Mouse (Mus musculus) lung, embryonic 16.5 days (tissue): Measurements from ENCODE around the gene Tdp1. TPM values are rescaled to one million over a fixed set of nuclear protein-coding genes. Genes with fewer than 3 reads are reported as not detected.
"Not testable (repeated sequence)": the region's sequence is repeated elsewhere in the genome, so short reads cannot be mapped to it uniquely, and the experiment has no call there.

Experiments used
- ATAC-seq: fragments of 200-750 bp; cut with Nextera tagmentation; 2 replicates; pipeline ENCODE4 v1.8.0; 2017; ENCODE audit warnings: low read depth, mild to moderate bottlenecking, moderate library complexity
- H3K27ac ChIP-seq: fragments of 300-500 bp; sonication (generic); 2 replicates; pipeline ENCODE4 v1.5.1; 2014; ENCODE audit warnings: mild to moderate bottlenecking, control low read depth, low read length
- H3K27me3 ChIP-seq: fragments of 300-500 bp; sonication (generic); 2 replicates; pipeline ENCODE4 v1.6.1; 2014; ENCODE audit warnings: low read depth, low read length, mixed read lengths; ENCODE audit not compliant: control insufficient read depth, insufficient read depth
- H3K36me3 ChIP-seq: fragments of 300-500 bp; sonication (generic); 2 replicates; pipeline ENCODE4 v1.6.1; 2014; ENCODE audit warnings: low read length; ENCODE audit not compliant: control insufficient read depth, insufficient read depth
- H3K4me1 ChIP-seq: fragments of 300-500 bp; sonication (generic); replicated peaks from 2 replicates; pipeline ENCODE4 v1.6.1; 2014; ENCODE audit warnings: low read length, mixed read lengths; ENCODE audit not compliant: control insufficient read depth, insufficient read depth
- H3K4me2 ChIP-seq: fragments of 300-500 bp; sonication (generic); 2 replicates; pipeline ENCODE4 v1.6.1; 2014; ENCODE audit warnings: low read depth, low read length, control low read depth
- H3K4me3 ChIP-seq: fragments of 300-500 bp; sonication (generic); 2 replicates; pipeline ENCODE4 v1.5.1; 2014; ENCODE audit warnings: mild to moderate bottlenecking, low read length, control low read depth
- H3K9ac ChIP-seq: fragments of 300-500 bp; sonication (generic); 2 replicates; pipeline ENCODE4 v1.6.1; 2014; ENCODE audit warnings: low read length, control low read depth
- H3K9me3 ChIP-seq: fragments of 300-500 bp; sonication (generic); 2 replicates; pipeline ENCODE4 v1.6.1; 2016; ENCODE audit warnings: low read length; ENCODE audit not compliant: control insufficient read depth
- WGBS: fragments of 180-500 bp; shearing (Covaris S2); extraction: QIAGEN DNeasy Blood & Tissue Kit; methylation state at CpG from one replicate; pipeline ENCODE4 v1.1.7; 2014; 5-methylcytosine and 5-hydroxymethylcytosine counted together
- polyA plus RNA-seq: library from polyadenylated mRNA; unstranded; fragments of >200 nt; fragmentation: Nextera tagmentation; extraction: Ambion mirVana; gene quantifications from 2 replicates; pipeline ENCODE4 v1.2.1, GENCODE M21; 2015

Gene Tdp1
- polyA plus RNA-seq, 1 experiment from 2014 or later = 63.5 TPM

GRCm38 (mm10) chr12:99959930-99960329 is 75.6 kb downstream of the Tdp1 start:
- ATAC-seq = no peak
- Histone ChIP-seq H3K36me3 (no peaks in the 10 kb centered on the region), H3K9ac (no peak overlapping the region), H3K27me3 (peaks cover 19% of the 10 kb centered on the region), H3K9me3 (no peaks in the 10 kb centered on the region), H3K4me3 (no peak overlapping the region), H3K4me1 (peaks cover 16% of the 10 kb centered on the region), H3K4me2 (no peak overlapping the region), H3K27ac (no peak overlapping the region)
- 34% methylated on average over 10 of the region's 10 CpGs for WGBS

DNA sequence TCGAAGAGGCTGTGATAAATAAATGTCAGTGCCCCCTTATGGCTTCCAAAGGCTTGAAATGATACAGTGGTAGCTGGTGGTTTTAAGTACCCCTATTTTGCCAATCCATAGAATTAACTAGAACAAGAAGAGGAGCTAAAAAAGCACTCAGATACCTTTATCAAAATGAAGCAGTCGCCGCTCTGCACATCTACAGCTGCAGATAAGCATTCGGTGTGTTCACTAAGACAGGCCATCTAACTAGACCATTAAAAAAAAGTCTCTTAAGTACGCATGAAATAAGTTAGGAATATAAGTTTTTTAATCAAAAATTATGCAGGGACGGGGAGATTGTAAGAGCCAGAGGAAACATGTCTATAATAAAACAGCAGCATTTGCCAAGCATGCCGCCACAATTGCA is 76.4 kb downstream of the Tdp1 start:
- H3K9ac ChIP-seq = no peak overlapping the region

GRCm38 (mm10) chr12:99964301-99965202 is 80.2 kb downstream of the Tdp1 start, which contains the start of gene Kcnk13:
Kcnk13 (plus strand) TSS chr12:99964499.
- Histone ChIP-seq H3K27ac (no peak within 1 kb of the TSS), H3K4me2 (peak within 1 kb of the TSS; percentile 63), H3K4me1 (peaks cover 17% of the 10 kb centered on the region), H3K9ac (peak within 1 kb of the TSS; percentile 68), H3K9me3 (no peaks in the 10 kb centered on the region), H3K27me3 (peaks cover 48% of the 10 kb centered on the region), H3K4me3 (peak within 1 kb of the TSS; percentile 60), H3K36me3 (no peaks in the 10 kb centered on the region)
- peak; percentile 63 for ATAC-seq
- whole genome bisulfite sequencing = under 1% methylated on average over 39 of the region's 39 CpGs

More for the DNA sequence above, 76.4 kb downstream of the Tdp1 start:
- H3K27ac ChIP-seq = no peak overlapping the region
- no peaks in the 10 kb centered on the region for H3K36me3 ChIP-seq
- peaks cover 20% of the 10 kb centered on the region for H3K4me1 ChIP-seq
- H3K9me3 ChIP-seq = no peaks in the 10 kb centered on the region
- 73% methylated on average over 7 of the region's 7 CpGs for WGBS
- no peak overlapping the region for H3K4me3 ChIP-seq
- no peak overlapping the region for H3K4me2 ChIP-seq
- H3K27me3 ChIP-seq = peaks cover 24% of the 10 kb centered on the region
- ATAC-seq = no peak

- WGBS = under 1% methylated on average over 77 of the region's 77 CpGs
- no peak overlapping the region for H3K27ac ChIP-seq
- H3K4me1 ChIP-seq = peaks cover 17% of the 10 kb centered on the region
- ATAC-seq = peak; percentile 41; the same call in 1 of the 2 replicates
- H3K27me3 ChIP-seq = peaks cover 48% of the 10 kb centered on the region
- H3K36me3 ChIP-seq = no peaks in the 10 kb centered on the region
- peak overlapping the region; percentile 60 for H3K4me3 ChIP-seq
- H3K9me3 ChIP-seq = no peaks in the 10 kb centered on the region
- H3K4me2 ChIP-seq = peak overlapping the region; percentile 63
- H3K9ac ChIP-seq = peak overlapping the region; percentile 68
Observed at GRCm38 (mm10) chr12:99965203-99966115, 81.1 kb downstream of the Tdp1 start.

DNA sequence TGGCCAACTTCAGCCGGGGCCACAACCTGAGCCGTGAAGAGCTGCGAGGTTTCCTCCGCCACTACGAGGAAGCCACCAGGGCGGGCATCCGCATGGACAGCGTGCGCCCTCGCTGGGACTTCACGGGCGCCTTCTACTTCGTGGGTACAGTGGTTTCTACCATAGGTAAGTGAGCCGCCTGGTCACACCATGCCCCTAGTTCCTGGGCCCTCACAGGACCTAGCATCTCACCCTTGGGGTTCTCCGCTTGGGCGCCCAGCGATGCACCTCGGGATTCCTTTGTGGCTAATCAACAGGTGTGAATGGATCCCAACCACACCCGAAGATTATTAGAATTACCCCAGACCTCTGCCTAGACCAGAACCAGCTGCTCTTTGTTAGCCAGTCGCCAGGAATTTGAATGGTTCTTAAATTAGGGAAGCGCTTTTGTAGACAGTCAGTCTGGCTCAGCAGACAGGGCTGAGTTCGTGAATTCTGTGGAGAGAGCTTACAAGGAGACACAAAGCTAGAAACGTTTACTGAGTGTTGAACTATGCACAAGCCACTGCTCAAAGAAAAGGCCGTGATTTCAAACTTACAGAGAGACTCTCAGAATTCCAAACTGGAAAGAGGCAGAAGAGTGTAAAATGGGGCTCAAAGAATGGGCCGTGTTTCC is 81.9 kb downstream of the Tdp1 start:
- 4% methylated on average over 25 of the region's 25 CpGs for WGBS
- peak overlapping the region; percentile 60 for H3K4me3 ChIP-seq
- peak; percentile 9; the same call in 1 of the 2 replicates for ATAC-seq
- H3K4me1 ChIP-seq = peaks cover 17% of the 10 kb centered on the region
- H3K27ac ChIP-seq = peak overlapping the region; percentile 32; the same call in 1 of the 2 replicates
- H3K36me3 ChIP-seq = no peaks in the 10 kb centered on the region
- H3K9me3 ChIP-seq = no peaks in the 10 kb centered on the region
- peak overlapping the region; percentile 68 for H3K9ac ChIP-seq
- peaks cover 48% of the 10 kb centered on the region for H3K27me3 ChIP-seq
- peak overlapping the region; percentile 63 for H3K4me2 ChIP-seq

DNA sequence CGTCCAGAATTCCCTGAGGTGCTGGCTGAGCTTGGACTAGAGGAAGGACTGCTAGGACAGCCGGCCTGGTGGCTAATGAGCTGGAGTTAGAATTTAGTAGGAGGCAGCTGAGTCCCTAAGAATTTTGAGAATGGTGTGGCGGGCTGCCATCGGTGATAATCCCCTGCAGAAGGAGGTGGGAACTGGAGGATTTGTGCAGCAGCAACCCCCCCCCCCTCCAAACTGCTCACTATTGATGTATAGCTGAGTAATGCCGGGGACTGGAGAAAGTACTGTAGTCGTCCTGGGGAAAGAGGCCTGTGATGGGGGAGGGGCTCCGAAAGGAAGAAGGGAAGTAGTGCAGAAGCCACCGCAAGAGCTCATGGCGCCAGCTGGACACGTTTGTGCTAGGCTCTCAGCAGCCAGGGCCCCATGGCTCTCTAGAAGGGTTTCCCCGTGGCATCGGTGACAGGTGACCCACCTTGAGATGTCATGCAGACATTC is 82.6 kb downstream of the Tdp1 start:
- peak overlapping the region; percentile 60 for H3K4me3 ChIP-seq
- peaks cover 17% of the 10 kb centered on the region for H3K4me1 ChIP-seq
- peak overlapping the region; percentile 32; the same call in 1 of the 2 replicates for H3K27ac ChIP-seq
- H3K4me2 ChIP-seq = peak overlapping the region; percentile 63
- no peak overlapping the region for H3K9ac ChIP-seq
- peaks cover 48% of the 10 kb centered on the region for H3K27me3 ChIP-seq
- H3K36me3 ChIP-seq = no peaks in the 10 kb centered on the region
- no peaks in the 10 kb centered on the region for H3K9me3 ChIP-seq
- WGBS = 11% methylated on average over 12 of the region's 12 CpGs
- ATAC-seq = 0 out of 2 replicates have a peak, but pooled peaks have one; percentile 24

DNA sequence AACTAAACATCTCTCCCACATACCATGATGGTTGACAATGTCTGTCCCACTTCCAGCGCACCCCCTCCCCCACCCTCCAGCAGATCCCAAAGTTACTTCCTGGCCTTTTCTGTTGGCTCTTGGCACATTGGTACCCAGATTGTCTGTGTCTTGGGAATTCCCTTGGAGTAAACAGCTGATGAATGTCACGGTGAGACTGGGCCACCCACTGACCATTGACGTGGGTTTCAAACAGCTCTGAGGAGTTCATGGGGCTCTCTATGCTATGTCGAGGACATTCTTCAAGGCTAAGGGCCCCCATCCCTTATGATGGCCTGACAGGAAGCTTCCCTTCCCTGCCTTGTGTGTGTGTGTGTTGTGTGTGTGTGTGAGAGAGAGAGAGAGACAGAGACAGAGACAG is 85.6 kb downstream of the Tdp1 start:
- Histone ChIP-seq H3K4me2 (no peak overlapping the region), H3K27me3 (peaks cover 29% of the 10 kb centered on the region), H3K9ac (no peak overlapping the region), H3K4me3 (no peak overlapping the region), H3K9me3 (no peaks in the 10 kb centered on the region), H3K36me3 (no peaks in the 10 kb centered on the region), H3K27ac (no peak overlapping the region), H3K4me1 (peaks cover 8% of the 10 kb centered on the region)
- 68% methylated on average over 4 of the region's 4 CpGs for WGBS
- no peak for ATAC-seq

- peaks cover 17% of the 10 kb centered on the region for H3K27me3 ChIP-seq
- H3K9me3 ChIP-seq, H3K4me1 ChIP-seq, ATAC-seq, H3K9ac ChIP-seq, H3K36me3 ChIP-seq, H3K27ac ChIP-seq, H3K4me3 ChIP-seq, H3K4me2 ChIP-seq: not testable (repeated sequence)
- WGBS = 64% methylated on average over 7 of the region's 7 CpGs
Observed at GRCm38 (mm10) chr12:99971205-99971894, 87.0 kb downstream of the Tdp1 start.
